Mouse (Mus musculus): Measurements from ENCODE around the gene 1110051M20Rik.

1110051M20Rik gene

DNA sequence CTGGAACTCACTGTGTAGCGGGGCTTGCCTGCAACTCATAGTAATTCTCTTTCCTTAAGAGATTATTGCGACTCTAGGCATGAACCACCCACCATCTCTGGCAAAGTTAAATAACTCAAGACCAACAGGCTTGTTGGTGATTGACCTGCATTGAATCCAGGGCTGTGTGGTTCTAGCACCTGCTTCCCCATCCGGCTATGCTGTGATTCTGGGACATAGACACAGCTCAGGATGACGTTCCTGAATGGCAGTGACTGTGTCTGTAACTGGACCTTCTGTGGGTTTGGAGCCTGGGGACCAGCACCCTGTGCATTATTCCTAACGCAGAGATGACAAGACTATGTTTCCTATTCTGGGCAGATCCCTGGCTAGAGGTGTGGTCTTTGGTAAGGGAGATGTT, 148.6 kb downstream of the 1110051M20Rik start:
- DNase-seq: no peak

DNA sequence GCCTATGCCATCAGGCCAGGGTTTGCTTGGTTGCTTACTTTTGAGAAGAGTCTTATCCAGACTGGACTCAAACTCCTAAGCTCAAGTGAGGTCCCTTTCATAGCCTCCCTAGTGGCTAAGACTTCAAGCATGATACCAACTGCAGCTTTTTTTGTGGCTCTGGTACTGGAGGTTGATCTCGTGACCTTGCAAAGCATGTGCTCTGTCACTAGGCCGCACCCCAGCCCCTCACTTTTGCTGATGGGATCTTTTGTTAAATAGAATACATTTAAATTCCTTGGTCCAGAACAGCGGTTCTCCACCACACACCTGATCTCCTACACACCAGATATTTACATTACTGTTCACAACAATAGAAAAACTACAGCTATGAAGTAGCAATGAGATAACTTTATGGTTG, 150.3 kb downstream of the 1110051M20Rik start:
- no peak for DNase-seq

DNA sequence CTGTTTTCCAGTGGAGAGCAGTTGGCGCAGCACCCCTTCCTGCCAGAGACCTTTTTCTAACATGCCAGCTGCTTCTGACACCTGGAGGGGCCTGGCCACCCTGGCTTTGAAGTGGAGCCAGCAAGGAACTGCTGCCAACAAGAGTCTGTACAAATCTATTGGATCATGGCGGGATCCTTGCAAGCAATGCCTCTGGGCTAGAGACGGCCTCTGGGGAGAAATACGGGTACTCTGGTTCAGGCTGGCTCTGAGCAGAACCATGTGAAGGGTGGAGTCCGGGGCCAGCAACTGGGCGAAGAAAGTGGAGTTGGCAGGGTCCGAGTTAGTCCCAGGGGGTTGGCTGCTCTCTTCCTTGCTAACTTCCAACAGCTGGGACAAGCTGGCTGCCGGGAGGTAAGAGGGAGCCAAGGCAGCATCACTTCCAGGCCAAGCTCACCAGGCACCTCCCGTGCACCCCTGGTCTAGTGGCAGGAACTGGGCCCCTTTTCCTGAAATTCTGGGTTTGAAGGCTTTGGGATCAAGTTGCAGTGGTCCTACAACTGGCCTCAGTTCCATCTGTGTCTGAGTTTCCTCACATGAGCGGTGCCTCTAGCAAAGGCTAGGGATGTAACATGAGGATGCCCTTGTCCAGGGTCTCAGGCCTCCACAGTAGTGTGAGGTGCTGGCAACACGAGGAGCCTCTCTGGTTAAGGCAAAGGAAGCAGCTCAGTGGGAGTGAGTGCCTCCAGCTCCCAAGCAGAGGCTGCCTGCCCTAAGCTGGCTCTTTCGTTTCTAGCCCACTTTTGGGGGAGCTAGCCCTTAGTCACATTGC, 153.1 kb downstream of the 1110051M20Rik start:
- peak; percentile 31 for DNase-seq

DNA sequence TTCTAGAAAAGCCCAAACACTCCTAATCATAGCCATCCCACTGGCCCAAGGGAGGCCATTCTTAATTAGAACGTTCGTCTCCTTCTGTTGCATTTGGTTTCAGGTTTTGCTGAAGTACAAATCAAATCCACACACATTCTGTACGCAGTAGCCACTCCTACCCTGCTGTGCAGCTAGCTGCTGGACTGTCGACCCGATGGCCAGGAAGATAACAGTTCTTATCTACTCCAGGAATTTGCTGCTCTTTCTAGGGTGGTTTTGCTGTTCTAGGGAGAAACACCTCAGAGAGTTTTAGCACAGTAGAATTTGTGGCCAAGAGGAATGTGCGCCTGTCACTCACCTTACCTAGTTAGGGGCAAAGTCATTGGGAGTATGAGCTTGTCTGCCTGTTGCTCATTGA, 156.9 kb downstream of the 1110051M20Rik start:
- DNase-seq: no peak

DNA sequence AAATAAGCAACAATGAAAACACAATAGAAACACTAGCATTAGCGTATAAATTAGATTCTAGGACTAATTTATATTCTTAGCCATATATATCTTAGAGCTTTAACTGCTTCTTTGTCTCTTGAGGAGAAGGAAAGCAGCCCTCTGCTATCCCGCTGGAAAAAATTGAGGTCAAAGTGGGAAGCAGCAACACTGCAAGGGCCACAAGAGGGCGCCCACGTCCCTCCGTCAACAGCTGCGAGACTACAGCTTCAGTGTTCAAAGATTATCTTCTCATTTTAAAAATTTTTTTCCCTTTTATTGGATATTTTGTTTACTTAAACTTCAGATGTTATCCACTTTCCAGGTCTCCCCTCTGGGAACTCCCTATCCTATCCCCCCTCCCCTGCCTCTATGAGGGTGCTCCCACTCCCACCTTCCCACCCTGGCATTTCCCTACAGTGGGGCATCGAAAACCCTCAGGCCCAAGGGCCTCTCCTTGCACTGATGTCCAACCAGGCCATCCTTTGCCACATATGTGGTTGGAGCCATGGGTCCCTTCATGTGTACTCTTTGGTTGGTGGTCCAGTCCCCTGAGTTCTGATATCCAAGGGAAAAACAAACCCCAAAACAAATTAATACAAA, 158.5 kb downstream of the 1110051M20Rik start:
- DNase-seq: peak; percentile 92

DNA sequence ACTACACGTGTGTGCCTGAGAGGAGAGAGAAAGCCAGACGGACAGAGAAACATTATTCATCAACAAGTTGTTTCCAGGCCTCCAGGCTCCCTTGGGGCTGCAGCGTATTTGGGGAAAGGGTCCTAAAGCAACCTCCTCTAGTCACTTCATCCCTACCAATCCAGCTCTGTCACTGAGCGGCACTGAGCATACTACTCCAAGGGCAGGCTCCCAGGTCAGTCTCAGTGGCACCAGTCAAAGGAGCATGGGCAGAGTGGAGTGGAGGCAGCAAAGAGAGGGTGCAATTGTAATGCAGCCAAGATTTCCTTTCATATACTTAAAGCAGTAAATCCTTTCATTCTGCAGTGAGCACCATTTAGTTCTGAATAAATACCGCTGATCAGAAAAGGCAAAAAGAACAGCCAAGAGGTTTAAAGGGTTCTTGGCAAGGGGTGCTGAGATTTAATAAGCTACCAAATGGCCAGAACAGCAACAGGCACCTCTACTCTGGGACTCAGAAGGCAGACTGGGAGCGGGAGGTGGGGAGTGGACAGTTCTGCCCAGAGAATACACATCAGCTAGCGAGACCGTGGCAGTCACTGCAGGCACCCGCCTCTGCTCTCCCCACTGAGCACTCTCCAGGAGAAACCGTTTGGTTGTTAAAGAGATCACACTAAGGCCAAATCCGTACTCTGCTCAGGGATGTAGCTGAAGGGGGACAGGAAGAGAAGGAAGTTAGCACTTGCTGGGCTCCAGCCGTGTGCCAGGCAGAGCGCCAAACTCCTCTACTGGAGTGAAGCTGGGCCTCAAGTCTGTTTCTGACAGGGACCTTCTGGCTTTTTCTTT, 159.9 kb downstream of the 1110051M20Rik start:
- peak; percentile 79 for DNase-seq

DNA sequence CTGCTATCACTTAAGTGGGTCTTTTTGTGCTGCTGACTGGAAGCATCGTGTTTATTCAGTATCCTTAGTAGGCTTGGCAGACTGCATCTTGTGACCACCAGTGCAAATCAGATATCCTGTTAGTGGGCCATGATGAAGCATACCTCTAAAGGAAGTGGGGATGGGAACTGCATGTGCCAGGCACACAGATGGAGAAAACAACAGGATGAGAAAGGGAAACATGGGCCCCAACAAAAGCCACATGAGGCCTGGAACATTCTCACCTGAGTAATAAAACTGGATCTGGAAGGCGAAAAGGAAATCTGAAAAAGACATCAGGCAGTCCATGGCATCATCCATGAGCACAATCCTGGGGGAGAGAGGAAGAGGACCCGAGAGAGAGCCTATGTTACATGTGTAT, 160.5 kb downstream of the 1110051M20Rik start:
- no peak for DNase-seq

DNA sequence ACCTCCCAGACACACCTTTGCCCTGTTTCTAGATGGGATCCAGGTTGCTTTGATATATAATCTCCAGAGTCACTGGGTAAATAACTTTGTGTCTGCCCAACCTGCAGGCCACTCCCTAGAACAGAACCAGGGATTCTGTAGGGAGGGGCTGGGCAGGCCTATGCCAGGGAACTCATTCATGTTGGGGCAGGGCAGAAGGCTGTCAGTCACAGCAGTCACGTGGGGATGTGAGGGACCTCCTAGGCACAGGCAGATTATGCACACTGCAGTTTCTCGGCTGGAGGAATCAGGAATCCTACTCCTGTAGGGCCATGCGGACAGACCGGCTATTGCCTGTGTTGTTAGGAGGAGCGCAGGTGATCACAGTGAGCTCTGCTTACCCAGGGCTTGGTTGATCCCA, 163.1 kb downstream of the 1110051M20Rik start:
- no peak for DNase-seq

DNA sequence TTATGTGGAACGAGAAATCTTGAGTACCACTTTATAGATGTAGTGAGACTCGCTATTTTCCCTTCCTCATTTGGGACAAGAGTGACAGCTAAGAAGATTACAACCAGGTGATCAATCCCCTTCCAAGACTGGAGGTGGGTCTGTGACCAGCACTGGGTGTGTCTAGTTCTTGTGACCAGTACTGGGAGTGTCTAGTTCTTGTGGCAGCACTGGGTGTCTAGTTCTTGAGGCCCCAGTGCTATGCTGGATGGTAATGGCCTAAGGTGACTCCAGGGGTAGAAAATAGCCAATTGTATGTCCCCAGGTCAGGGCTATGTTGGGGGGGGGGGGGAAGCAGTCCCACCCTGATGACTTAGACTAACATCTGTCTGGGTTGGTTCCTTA, 165.1 kb downstream of the 1110051M20Rik start:
- no peak for DNase-seq

DNA sequence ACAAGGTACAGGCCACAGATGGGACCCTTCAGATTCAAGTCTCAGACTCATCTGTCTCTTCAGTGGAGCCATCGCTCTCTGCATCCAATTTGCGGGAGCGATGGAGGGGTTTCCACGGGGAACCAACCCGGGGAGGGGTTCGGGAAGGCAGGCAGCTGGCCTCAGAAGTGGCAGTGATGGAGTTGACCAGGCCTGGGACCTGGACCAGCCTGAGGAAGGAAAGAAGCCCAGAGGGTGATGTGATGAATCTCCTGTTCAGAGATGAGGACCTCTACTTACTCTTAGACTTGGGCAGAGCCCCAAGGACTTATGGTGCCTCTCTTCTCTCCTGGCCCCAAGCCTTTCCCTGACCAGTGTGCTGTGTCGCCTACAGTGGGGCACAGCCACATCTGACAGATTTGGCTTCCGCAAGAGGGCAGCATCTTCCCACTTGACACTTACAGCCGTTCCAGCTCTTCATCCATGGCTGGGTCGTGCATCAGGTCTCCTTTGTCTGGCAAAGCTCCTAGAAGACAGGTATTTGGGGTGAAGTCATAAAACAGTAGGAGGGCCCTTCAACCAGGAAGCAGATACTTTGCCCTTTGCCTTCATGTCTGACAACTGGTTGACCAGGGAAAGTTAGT, 165.6 kb downstream of the 1110051M20Rik start:
- DNase-seq: peak; percentile 60

DNA sequence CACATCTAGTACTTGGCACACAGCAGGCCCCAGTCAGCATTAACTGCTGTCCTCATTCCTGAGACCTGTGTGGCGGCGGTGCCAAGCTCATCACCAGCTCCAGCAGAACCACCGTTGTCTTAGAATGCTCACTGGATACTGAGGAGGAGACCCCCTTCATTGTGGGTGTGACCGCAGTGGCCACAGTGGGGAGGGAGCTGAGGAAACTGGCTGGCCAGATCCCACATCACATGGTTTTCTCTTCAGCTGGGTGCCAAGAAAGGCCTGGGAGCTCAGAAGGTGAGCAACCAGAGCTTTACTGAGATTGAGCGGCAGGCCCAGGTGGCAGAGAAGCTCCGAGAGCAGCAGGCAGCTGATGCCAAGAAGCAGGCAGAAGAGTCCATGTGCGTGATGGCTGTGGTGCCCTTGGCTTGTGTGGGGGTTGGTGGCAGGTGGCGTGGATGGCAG, 174.8 kb downstream of the 1110051M20Rik start:
- DNase-seq: no peak

DNA sequence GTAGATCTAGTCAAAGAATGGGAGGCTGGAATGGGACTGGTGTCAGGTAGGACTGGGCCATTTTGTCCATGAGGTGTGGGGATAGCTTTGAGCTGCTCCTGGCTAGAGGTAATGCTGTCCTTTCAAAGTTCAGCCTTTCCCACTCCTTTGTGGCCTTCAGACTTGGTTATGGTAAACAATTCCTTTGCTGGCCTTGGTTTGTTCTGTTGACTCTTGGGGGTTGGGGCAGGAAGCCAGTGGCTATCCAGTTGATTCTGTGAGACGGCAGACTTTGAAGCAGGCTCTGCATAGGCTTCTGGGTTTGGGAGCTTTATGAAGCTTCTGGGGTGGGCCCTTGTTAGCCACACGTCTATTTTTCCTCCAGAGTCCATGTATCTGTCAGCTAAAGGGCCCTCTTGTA, 175.8 kb downstream of the 1110051M20Rik start:
- DNase-seq: no peak

DNA sequence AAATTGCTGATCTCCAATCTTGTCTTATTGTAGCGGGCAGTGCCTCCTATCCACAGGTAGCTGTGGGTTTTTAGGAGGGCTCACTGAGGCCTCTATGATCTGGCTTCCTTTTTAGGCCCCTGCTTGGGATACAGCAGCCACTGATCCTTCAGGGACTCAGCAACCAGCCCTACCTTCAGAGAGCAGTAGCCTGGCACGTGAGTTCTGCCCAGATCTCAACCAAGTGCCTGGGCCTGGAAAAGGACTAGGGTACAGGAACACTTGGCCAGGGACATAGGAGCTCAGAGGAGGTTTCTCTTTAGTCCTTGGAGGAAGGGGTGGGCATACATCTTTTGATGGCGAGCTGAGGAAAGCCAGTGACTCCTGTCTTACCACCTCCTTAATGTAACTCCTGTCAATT, 176.5 kb downstream of the 1110051M20Rik start:
- DNase-seq: no peak

DNA sequence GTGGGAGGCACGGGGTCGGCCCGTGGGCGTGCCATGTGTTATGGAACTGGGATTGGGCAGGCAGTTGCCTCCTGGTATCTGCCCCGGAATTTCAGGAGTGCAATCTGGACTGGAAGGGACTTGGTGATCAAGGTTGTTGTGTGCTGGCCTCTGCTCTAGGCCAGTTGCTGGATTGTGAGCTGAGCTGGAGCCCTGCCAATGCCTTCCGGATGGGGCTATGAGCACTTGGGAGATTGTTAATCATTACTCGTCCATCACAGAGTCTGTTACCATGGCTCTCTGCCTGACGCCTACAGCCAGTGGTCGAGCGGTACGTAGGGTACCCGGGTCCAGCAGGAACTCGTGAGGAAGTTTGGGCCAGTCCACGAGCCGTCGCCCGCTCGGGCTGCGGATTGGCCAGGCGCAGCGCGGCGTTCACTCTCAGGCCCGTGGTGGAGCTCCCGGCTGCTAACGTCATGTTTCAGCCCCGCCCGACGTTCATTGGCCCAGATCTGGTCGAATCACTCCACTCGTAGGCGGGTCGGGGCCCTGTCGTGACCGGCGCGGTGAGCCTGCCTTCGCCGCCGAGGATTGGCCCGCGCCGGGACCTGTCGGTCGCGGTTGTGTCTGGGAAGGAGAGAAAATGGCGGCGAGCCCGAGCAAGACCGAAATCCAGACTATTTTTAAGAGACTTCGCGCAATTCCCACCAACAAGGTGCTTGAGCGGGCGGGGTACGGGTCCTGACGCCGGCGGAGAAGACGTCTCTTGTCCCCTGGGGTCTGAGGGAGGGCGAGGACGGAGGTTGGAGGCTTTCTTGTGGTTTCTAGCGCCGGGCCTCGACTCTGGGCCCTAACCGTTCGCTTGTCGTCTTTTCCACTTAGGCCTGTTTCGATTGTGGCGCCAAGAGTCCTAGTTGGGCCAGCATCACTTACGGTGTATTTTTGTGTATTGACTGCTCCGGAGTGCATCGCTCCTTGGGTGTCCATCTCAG, 179.5 kb downstream of the 1110051M20Rik start, which contains the start of gene Arfgap2:
Arfgap2 (plus strand) TSS at position 264 of the 971 bp plus-strand sequence.
- DNase-seq: peak; percentile 94

DNA sequence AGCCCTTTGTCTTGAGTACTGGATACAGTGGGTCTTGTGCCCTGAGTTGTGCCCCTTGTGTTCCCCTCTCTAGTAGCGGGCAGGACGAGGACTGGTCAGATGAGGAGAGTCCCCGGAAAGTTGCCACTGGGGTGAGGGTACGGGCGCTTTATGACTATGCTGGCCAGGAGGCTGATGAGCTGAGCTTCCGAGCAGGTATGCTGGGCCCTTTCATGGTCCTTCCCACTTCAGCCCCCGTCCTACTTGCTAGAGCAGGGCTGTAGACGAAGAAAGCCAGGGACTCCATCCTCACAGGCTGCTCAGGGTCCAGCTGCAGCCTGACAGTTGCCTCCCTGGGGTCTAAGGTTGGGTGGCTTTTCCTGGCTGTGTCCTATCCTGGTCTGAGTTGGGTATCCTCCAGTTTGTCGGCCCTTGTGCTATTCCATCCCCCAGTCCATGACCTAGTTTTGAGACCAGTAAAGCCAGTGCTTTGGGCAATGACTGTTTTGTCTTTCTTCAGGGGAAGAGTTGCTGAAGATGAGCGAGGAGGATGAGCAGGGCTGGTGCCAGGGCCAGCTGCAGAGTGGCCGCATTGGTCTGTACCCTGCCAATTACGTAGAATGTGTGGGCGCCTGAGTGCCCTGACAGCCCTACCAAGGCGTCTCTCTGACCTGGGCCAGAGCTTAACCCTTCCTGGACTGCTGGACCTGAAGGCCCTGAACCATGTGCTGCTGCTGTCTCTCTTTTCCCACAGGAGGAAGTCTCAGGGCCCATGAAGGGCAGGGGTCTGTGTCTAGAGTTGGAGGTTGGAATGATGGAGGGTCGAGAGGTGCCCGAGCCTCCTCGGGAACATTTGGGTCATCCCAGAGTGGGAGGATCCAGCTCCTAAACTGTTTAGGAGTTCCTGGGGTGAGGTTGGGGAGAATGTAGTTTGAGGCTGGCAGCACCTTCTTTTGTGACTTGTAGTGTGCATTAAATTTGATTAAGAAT, 180.5 kb downstream of the 1110051M20Rik start:
- no peak for DNase-seq

DNA sequence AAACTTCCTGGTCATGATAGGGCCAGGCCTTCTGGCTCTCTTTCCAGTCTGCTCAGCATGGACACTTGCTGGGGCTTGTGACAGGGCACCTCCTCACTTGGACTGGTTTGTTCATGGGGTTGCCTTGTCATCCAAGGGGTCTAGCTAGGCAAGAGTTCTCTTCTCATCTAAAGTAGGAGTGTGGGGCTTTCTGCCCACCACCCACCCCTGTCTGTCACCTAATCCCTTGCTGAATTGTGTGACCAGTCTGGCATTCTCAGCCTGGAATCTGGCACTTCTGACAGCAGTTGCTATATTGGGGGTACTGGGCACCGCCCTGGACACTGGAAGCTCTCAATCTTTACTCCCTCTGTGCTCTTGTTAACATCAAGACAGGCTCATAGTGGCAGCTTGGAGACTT, 185.0 kb downstream of the 1110051M20Rik start:
- no peak for DNase-seq

DNA sequence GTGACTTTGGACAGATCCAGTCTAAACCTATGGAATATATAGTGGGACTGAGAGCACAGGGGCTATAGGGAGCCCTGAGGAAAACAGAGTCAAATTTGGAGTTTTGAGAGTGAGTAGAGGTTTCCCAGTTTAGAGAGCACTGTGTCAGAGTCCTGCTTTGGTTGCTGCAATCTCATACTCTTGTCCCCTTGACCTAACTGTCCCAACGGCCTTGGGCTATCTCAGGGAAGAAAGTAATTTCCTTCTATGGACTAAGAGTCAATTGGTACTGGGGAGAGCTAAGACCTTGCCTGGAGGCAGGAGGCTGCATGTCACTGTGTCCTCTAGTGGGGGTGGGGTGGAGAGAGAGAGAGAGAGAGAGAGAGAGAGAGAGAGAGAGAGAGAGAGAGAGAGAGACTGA, 185.7 kb downstream of the 1110051M20Rik start:
- no peak for DNase-seq

DNA sequence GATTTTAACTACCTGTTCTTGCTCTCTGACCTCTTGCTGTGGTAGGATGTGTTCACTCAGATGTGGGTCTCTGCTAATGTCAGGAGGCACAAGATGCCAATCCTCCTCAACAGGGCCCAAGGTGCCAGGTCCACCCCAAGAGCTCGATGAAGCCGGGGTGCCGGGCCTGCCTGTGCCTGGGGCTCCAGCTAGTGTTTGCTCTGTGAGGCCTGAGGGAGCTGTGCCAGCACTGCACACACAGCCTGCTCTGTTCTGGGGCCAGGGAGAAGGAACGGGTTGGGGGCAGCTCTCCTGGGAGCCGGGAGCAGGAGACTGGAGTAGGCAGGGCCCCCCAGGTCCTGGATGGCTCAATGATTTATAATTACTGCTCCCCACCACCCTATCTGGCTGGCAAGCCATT, 186.4 kb downstream of the 1110051M20Rik start:
- DNase-seq: peak; percentile 44

DNA sequence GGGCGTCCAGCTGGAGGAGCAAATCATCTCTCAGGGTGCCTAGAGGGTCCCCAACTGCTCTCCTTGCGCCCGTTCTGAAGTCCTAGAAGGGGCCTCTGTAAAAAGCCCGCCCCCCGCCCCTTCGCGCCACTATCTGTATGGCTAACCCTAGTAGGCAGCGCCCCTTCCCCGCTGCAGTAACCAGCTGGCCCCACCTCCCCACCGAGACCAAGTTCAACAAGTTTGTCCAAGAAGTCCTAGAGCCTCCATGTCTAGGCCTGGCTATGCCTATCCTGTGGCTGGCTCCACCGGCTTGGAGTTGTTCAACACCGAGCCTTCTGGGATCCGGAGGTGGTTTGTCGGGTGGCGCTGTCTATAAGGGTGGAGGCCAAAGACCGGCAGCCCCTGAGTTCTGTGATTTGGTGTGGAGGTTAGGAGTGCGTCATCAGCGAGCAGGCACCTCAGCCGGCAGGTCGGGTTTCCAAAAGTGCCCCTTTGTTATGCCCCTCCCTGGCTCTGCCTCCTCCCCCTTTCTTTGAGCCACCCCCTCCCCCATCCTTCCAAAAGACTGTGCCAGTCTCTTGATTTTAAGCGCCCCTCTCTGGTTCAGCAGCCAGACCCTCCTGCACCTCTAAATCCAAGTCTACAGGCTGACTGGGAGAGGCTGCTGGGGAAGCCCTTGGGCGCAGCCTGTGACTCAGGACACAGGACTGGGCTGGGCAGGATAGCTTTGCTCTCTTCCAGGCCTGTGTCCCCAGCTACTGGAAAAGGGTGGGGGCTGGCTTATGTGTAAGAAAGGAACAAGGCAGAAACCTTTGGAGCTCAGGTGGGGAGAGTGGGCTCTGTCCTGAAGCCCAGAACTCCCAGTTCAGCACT, 187.2 kb downstream of the 1110051M20Rik start:
- no peak for DNase-seq

Measured in right cerebral cortex, postnatal 4 days (tissue).